ENCODE assay signal across 9 mouse cellular contexts in genomic region chr3:88626316-88626715, GRCm38 (mm10). TPM values are rescaled to one million over a fixed set of nuclear protein-coding genes. Genes with fewer than 3 reads are reported as not detected.
DNase-seq lines count a peak whose midpoint lies in the region; ATAC-seq and TF ChIP-seq lines count a peak whose summit lies in the region.
"Had no signal": no experiment of that assay in that cellular context is flagged by ENCODE, and none has a peak within 500 bp of the region (broad histone marks: within the 10 kb centered on the region; RNA-seq: fewer than 3 reads in every experiment).

No protein-coding gene starts in this region.

- ATAC-seq in kidney, embryonic 15.5 days (replicated peaks; ENCODE audit: low FRiP score): no peak
- ATAC-seq in limb, embryonic 13.5 days (ENCODE audit: low FRiP score, low read depth): no peak

- peak overlapping the region; percentile 8; the same call in 1 of the 2 replicates for H3K9ac ChIP-seq in kidney, embryonic 15.5 days
- peak overlapping the region; percentile 26 for H3K9ac ChIP-seq in MEL (ENCODE audit: control insufficient read depth, low read depth, low read length, poor library complexity, severe bottlenecking)
- H3K9ac ChIP-seq in limb, embryonic 13.5 days: peak overlapping the region; percentile 19; the same call in 1 of the 2 replicates

- TF ChIP-seq CTCF in E14TG2a.4 (conservative IDR thresholded peaks at IDR 0.05; ENCODE audit: low read length) (no peak), MEL (IDR thresholded peaks at IDR 0.05 in 2 of 3, conservative IDR thresholded peaks at IDR 0.05 in 1 of 3; ENCODE audit: control insufficient read depth in 1 of 3, insufficient read depth in 1 of 3, low read depth in 2 of 3, low read length in 3 of 3, poor library complexity in 1 of 3, severe bottlenecking in 1 of 3) (no peak)

- no peak for TF ChIP-seq EP300 in MEL (IDR thresholded peaks at IDR 0.05; ENCODE audit: low read depth in 1 of 2, low read length in 2 of 2)

- peaks cover 76% of the 10 kb centered on the region for H3K4me1 ChIP-seq in kidney, embryonic 15.5 days
- peaks cover 95% of the 10 kb centered on the region for H3K4me1 ChIP-seq in E14TG2a.4 (replicated peaks; ENCODE audit: low read depth, low read length)
- peaks cover 35 to 47% of the 10 kb centered on the region in 2 experiments for H3K4me1 ChIP-seq in MEL (ENCODE audit: control insufficient read depth in 1 of 2, insufficient read depth in 2 of 2, low read length in 2 of 2)
- peaks cover 33% of the 10 kb centered on the region for H3K4me1 ChIP-seq in limb, embryonic 13.5 days

- no peaks in the 10 kb centered on the region for H3K9me3 ChIP-seq in kidney, embryonic 15.5 days (replicated peaks)
- no peaks in the 10 kb centered on the region for H3K9me3 ChIP-seq in E14TG2a.4 (ENCODE audit: low read length)
- H3K9me3 ChIP-seq in MEL (replicated peaks; ENCODE audit: insufficient read depth, low read length): no peaks in the 10 kb centered on the region
- H3K9me3 ChIP-seq in limb, embryonic 13.5 days: no peaks in the 10 kb centered on the region

- H3K36me3 ChIP-seq in kidney, embryonic 15.5 days: peaks cover 44% of the 10 kb centered on the region
- H3K36me3 ChIP-seq in E14TG2a.4 (ENCODE audit: insufficient read depth, low read length) (peaks cover 68% of the 10 kb centered on the region), MEL (ENCODE audit: control insufficient read depth in 1 of 2, insufficient read depth in 2 of 2, low read length in 2 of 2) (peaks cover 30 to 44% of the 10 kb centered on the region in 2 experiments)
- peaks cover 54% of the 10 kb centered on the region for H3K36me3 ChIP-seq in limb, embryonic 13.5 days

- WGBS in kidney, embryonic 15.5 days: 63% methylated on average over 7 of the region's 7 CpGs
- 75% methylated on average over 7 of the region's 7 CpGs for WGBS in limb, embryonic 13.5 days

- no peak overlapping the region for H3K4me2 ChIP-seq in kidney, embryonic 15.5 days
- no peak overlapping the region for H3K4me2 ChIP-seq in limb, embryonic 13.5 days (replicated peaks)

- no peak for TF ChIP-seq RAD21 in MEL (IDR thresholded peaks at IDR 0.05; ENCODE audit: low read depth, low read length)

- H3K27ac ChIP-seq in kidney, embryonic 15.5 days: peak overlapping the region; percentile 46; the same call in 1 of the 2 replicates
- H3K27ac ChIP-seq in MEL (ENCODE audit: control insufficient read depth, low read depth, low read length): peak overlapping the region; percentile 65
- no peak overlapping the region for H3K27ac ChIP-seq in limb, embryonic 13.5 days

- no peak for DNase-seq in kidney, adult 9 months
- DNase-seq in MEL (ENCODE audit: low read depth, low spot score): no peak
- DNase-seq in spleen, postnatal 4 days (ENCODE audit: low spot score in 2 of 2): no peak
- no peak for DNase-seq in adrenal gland, postnatal 4 days (ENCODE audit: low spot score in 2 of 2)
- DNase-seq: lung, postnatal 4 days had no signal

- H3K4me3 ChIP-seq in kidney, embryonic 15.5 days (replicated peaks): no peak overlapping the region
- H3K4me3 ChIP-seq in E14TG2a.4 (replicated peaks; ENCODE audit: low read length) (0 out of 2 replicates have a peak overlapping the region, but pooled peaks have one; percentile 20), MEL (ENCODE audit: control insufficient read depth in 1 of 2, insufficient read depth in 1 of 2, low read depth in 2 of 2, low read length in 2 of 2) (no peak overlapping the region)
- H3K4me3 ChIP-seq in limb, embryonic 13.5 days: no peak overlapping the region

- no peak for TF ChIP-seq POLR2A in MEL (IDR thresholded peaks at IDR 0.05; ENCODE audit: control insufficient read depth in 1 of 2, insufficient read depth in 1 of 2, low read depth in 1 of 2, low read length in 2 of 2, poor library complexity in 1 of 2)

- H3K27me3 ChIP-seq in kidney, embryonic 15.5 days: no peaks in the 10 kb centered on the region
- H3K27me3 ChIP-seq in E14TG2a.4 (ENCODE audit: insufficient read depth, low read length) (no peaks in the 10 kb centered on the region), MEL (ENCODE audit: control insufficient read depth in 1 of 2, insufficient read depth in 2 of 2, low read length in 2 of 2) (no peaks in the 10 kb centered on the region)
- no peaks in the 10 kb centered on the region for H3K27me3 ChIP-seq in limb, embryonic 13.5 days

- peaks cover 89% of the 10 kb centered on the region for H3K79me2 ChIP-seq in MEL (ENCODE audit: control insufficient read depth, insufficient read depth, low read length, poor library complexity)

TF ChIP-seq in MEL, 35 proteins besides CTCF, POLR2A, EP300 and RAD21:
- TF ChIP-seq MYC (IDR thresholded peaks at IDR 0.05; ENCODE audit: low read depth, low read length): no peak
- TF ChIP-seq POLR2AphosphoS2 (IDR thresholded peaks at IDR 0.05; ENCODE audit: low read length): no peak
- no peak for TF ChIP-seq MYB (IDR thresholded peaks at IDR 0.05; ENCODE audit: low read depth, low read length)
- TF ChIP-seq CHD1 (IDR thresholded peaks at IDR 0.05; ENCODE audit: low read depth, low read length): no peak
- TF ChIP-seq MAX (IDR thresholded peaks at IDR 0.05; ENCODE audit: low read length): no peak

RNA-seq across cellular contexts. Expression of gene Arhgef2, which starts 20.6 kb away (rescaled TPM):
- 99.8 and 104 TPM in 2 replicates for polyA plus RNA-seq in kidney, embryonic 15.5 days (2015; fragmentation: Nextera tagmentation; extraction: Ambion mirVana)
- total RNA-seq in MEL (2012; rRNA removed): 113 and 131 TPM in 2 replicates
- 100 to 1,000 TPM in 1 of 2 experiments, not detected in 1; 183 TPM for polyA plus RNA-seq in MEL (2012; ENCODE audit: insufficient read depth in 1 of 2, insufficient read length in 2 of 2, low read depth in 1 of 2, low replicate concordance in 2 of 2, missing spikeins in 1 of 2)
- polyA plus RNA-seq in limb, embryonic 13.5 days (2015; fragmentation: Nextera tagmentation; extraction: Ambion mirVana): 105 and 107 TPM in 2 replicates
- 10 to 100 TPM; 65.7 to 77.0 TPM for total RNA-seq in adrenal gland, postnatal 4 days (2021)

RNA-seq across cellular contexts. Expression of gene Rxfp4, which starts 26.6 kb away (rescaled TPM):
- polyA plus RNA-seq in kidney, embryonic 15.5 days (2015; fragmentation: Nextera tagmentation; extraction: Ambion mirVana): not detected in 2 replicates
- 0.08 TPM in 1 of 2 replicates, not detected in the other for total RNA-seq in MEL (2012; rRNA removed)
- under 1 TPM in 1 of 2 experiments, not detected in 1; 0.06 TPM for polyA plus RNA-seq in MEL (2012; ENCODE audit: insufficient read depth in 1 of 2, insufficient read length in 2 of 2, low read depth in 1 of 2, low replicate concordance in 2 of 2, missing spikeins in 1 of 2)
- polyA plus RNA-seq in limb, embryonic 13.5 days (2015; fragmentation: Nextera tagmentation; extraction: Ambion mirVana): not detected in 2 replicates
- not detected for total RNA-seq in adrenal gland, postnatal 4 days (2021)
- polyA plus RNA-seq: intestine, embryonic 14.5 days had no signal

RNA-seq across cellular contexts. Expression of gene Ssr2, which starts 50.6 kb away (rescaled TPM):
- 300 and 318 TPM in 2 replicates for polyA plus RNA-seq in kidney, embryonic 15.5 days (2015; fragmentation: Nextera tagmentation; extraction: Ambion mirVana)
- total RNA-seq in MEL (2012; rRNA removed): 500 and 594 TPM in 2 replicates
- 100 to 1,000 TPM; 176 to 706 TPM for polyA plus RNA-seq in MEL (2012; ENCODE audit: insufficient read depth in 1 of 2, insufficient read length in 2 of 2, low read depth in 1 of 2, low replicate concordance in 2 of 2, missing spikeins in 1 of 2)
- polyA plus RNA-seq in limb, embryonic 13.5 days (2015; fragmentation: Nextera tagmentation; extraction: Ambion mirVana): 294 and 306 TPM in 2 replicates
- total RNA-seq in adrenal gland, postnatal 4 days (2021): 100 to 1,000 TPM; 240 to 260 TPM

RNA-seq across cellular contexts. Expression of gene Khdc4, which starts 59.3 kb away (rescaled TPM):
- 95.1 and 102 TPM in 2 replicates for polyA plus RNA-seq in kidney, embryonic 15.5 days (2015; fragmentation: Nextera tagmentation; extraction: Ambion mirVana)
- 43.4 and 47.4 TPM in 2 replicates for total RNA-seq in MEL (2012; rRNA removed)
- polyA plus RNA-seq in MEL (2012; ENCODE audit: insufficient read depth in 1 of 2, insufficient read length in 2 of 2, low read depth in 1 of 2, low replicate concordance in 2 of 2, missing spikeins in 1 of 2): 10 to 100 TPM in 1 of 2 experiments, not detected in 1; 71.0 TPM
- polyA plus RNA-seq in limb, embryonic 13.5 days (2015; fragmentation: Nextera tagmentation; extraction: Ambion mirVana): 106 TPM in 2 replicates
- total RNA-seq in adrenal gland, postnatal 4 days (2021): 10 to 100 TPM; 88.1 to 93.5 TPM
